Mouse (Mus musculus) erythroblast, adult 5-6 weeks (primary cell): ENCODE measurements around the gene Mphosph9. TPM values are rescaled to one million over a fixed set of nuclear protein-coding genes. Genes with fewer than 3 reads are reported as not detected.
A peak's percentile ranks its signal among the peaks of the same experiment; 100 is the strongest.

ENCODE experiments used
- ATAC-seq: replicated peaks from 2 replicates; pipeline ENCODE4 v1.8.0; 2016; ENCODE audit warnings: moderate number of reproducible peaks, mild to moderate bottlenecking, moderate TSS enrichment, inconsistent platforms; ENCODE audit not compliant: poor library complexity, low FRiP score, severe bottlenecking
- total RNA-seq, 2 experiments: library from RNA; stranded (forward) in 1 of 2; stranded (reverse) in 1 of 2; fragments of 150-400 nt in 1 of 2; fragments of 200-764, 138-1000 nt in 1 of 2; gene quantifications; 2 replicates each; pipeline versions ENCODE4 v1.2.3 to v1.2.4; 2015 to 2017; ENCODE audit warnings: low replicate concordance in 2 of 2

Mphosph9 gene
- total RNA-seq, 2 experiments from 2014 or later = 14.4 to 28.5 TPM

- no peak for ATAC-seq
These were observed 83.3 kb downstream of the Mphosph9 start for GRCm38 (mm10) chr5:124244449-124244848.

- ATAC-seq = no peak
These were observed 84.4 kb downstream of the Mphosph9 start for GRCm38 (mm10) chr5:124243236-124243901.

- ATAC-seq = no peak
These were observed 85.9 kb downstream of the Mphosph9 start for GRCm38 (mm10) chr5:124241686-124242444.

GRCm38 (mm10) chr5:124240841-124241685, 86.7 kb downstream of the Mphosph9 start:
- ATAC-seq = no peak

- no peak for ATAC-seq
These were observed 91.6 kb downstream of the Mphosph9 start for GRCm38 (mm10) chr5:124236180-124236579.

GRCm38 (mm10) chr5:124234778-124235177, 93.0 kb downstream of the Mphosph9 start:
- ATAC-seq = no peak

GRCm38 (mm10) chr5:124233874-124234661, 93.7 kb downstream of the Mphosph9 start:
- no peak for ATAC-seq

GRCm38 (mm10) chr5:124233144-124233465, 94.7 kb downstream of the Mphosph9 start:
- ATAC-seq = no peak

- ATAC-seq = no peak
These were observed 95.2 kb downstream of the Mphosph9 start for GRCm38 (mm10) chr5:124232360-124233143.

- no peak for ATAC-seq
These were observed 97.3 kb downstream of the Mphosph9 start for GRCm38 (mm10) chr5:124230461-124230860.

- no peak for ATAC-seq
These were observed 100.6 kb downstream of the Mphosph9 start for GRCm38 (mm10) chr5:124227193-124227592.

GRCm38 (mm10) chr5:124226494-124226893, 101.3 kb downstream of the Mphosph9 start:
- no peak for ATAC-seq

GRCm38 (mm10) chr5:124225891-124226290, 101.9 kb downstream of the Mphosph9 start:
- ATAC-seq = 0 out of 2 replicates have a peak, but pooled peaks have one; percentile 16

GRCm38 (mm10) chr5:124224321-124225092, 103.3 kb downstream of the Mphosph9 start:
- no peak for ATAC-seq

- ATAC-seq = no peak
These were observed 104.2 kb downstream of the Mphosph9 start for GRCm38 (mm10) chr5:124223574-124223973.

- no peak for ATAC-seq
These were observed 105.1 kb downstream of the Mphosph9 start for GRCm38 (mm10) chr5:124222696-124223095.

- ATAC-seq = no peak
These were observed 106.1 kb downstream of the Mphosph9 start for GRCm38 (mm10) chr5:124221736-124222040.

GRCm38 (mm10) chr5:124221037-124221735, 106.6 kb downstream of the Mphosph9 start:
- no peak for ATAC-seq
